Mouse (Mus musculus): ENCODE measurements around the gene D11Wsu47e. TPM values are rescaled to one million over a fixed set of nuclear protein-coding genes. Genes with fewer than 3 reads are reported as not detected.
"Not testable (repeated sequence)": the region's sequence is repeated elsewhere in the genome, so short reads cannot be mapped to it uniquely, and the experiment has no call there.

The D11Wsu47e gene
- polyA plus RNA-seq, 1 experiment from 2014 or later: 18.3 TPM

DNA sequence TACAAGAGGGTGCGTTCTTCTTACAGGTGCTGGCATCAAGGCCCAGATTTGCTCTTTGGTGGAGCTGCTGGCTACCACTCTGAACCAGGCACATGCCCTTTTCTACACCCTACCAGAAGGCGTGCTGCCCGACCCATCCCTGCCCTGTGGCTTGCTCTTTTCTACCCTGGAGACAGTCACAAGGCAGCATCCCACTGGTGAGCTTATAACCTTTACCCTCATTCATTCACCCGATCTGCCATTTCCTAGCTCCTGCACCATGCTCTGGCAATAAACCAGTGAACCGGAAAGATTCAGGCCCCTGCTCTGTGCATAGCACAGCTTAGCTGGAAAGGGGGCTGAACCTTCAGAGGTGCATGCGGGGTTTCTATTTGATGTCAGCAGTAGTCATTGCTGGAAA is 31.7 kb upstream of the D11Wsu47e start:
- ATAC-seq: no peak
- TF ChIP-seq CTCF (IDR thresholded peaks at IDR 0.05): no peak
- POLR2A ChIA-PET: interaction anchor here (1.5 kb wide), 1 partner anchor 26 kb away, joined by 3 read pairs; no protein-coding TSS in a partner anchor
- in situ Hi-C loops (cut with MboI; ENCODE audit: low pct_unique_long_range_greater_than_20kb): loop anchor here (5.0 kb wide), 1 partner anchor 160 kb away; no protein-coding TSS in a partner anchor
- H3K27me3 ChIP-seq: no peaks in the 10 kb centered on the region
- CTCF ChIA-PET: interaction anchor here (1.3 to 3.1 kb wide), 5 partner anchors 12 to 164 kb away, joined by 3 to 10 read pairs (median 4); no protein-coding TSS in a partner anchor
- no peak for DNase-seq (ENCODE audit: low read depth, low spot score)

DNA sequence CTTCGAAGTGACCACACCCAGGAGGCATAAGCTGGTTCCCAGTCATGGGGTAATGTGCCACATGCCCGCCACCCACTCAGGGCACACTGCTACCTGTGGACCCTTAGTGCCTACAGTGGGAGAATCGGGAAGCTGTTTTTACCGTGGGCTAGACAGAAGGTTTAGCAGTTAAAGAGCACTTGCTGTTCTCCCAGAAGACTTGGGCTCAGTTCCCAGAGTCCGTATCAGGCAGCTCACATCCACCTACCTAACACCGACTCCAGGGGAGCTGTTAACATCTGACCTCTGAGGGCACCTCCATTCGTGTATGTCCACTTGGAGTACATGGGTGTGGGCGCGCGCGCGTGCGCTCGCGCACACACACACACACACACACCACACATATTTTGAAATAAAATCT is 30.1 kb upstream of the D11Wsu47e start:
- no peak for ATAC-seq
- TF ChIP-seq CTCF (IDR thresholded peaks at IDR 0.05): no peak
- no peak for DNase-seq (ENCODE audit: low read depth, low spot score)
- in situ Hi-C loops (cut with MboI; ENCODE audit: low pct_unique_long_range_greater_than_20kb): loop anchor here (5.0 kb wide), 1 partner anchor 158 kb away; no protein-coding TSS in a partner anchor
- no peaks in the 10 kb centered on the region for H3K27me3 ChIP-seq
- ChIA-PET POLR2A (interaction anchor here (0.9 kb wide), 1 partner anchor 30 kb away, joined by 3 read pairs; the partner anchor contains the start of genes D11Wsu47e and Fam104a), CTCF (interaction anchor here (0.9 to 3.1 kb wide), 4 partner anchors 10 to 358 kb away, joined by 3 to 10 read pairs (median 4); no protein-coding TSS in a partner anchor)

DNA sequence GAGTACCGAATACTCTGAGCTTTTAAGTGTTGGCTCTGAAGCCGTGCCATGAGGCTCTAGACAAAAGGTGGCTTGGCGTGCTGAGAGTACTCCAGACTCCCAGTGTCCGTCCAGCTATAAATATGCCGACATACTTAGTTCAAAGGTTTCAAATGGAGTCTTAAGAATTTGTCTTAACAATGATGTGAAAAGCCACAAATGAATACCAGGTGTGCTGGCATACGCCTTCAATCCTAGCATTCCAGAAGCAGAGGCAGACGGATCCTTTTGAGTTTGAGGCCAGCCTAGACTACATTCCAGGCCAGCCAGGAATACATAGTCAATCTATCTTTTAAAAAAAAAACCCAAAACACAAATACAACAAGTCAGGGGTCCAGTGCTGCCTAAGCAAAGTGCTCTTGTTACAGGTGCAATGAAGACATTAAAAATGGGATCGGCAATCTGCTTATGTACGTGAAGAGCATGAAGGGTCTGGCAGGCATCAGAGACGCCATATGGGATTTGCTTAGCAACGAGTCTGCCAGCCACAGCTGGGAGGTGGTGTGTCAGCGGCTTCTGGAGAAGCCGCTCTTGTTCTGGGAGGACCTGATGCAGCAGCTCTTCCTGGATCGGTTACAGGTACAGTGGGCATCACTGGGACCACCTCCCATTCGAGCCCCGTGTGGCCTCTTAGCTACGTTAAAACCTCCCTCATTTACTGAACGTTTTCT is 29.5 kb upstream of the D11Wsu47e start:
- no peak for ATAC-seq
- CTCF ChIA-PET: interaction anchor here (0.9 to 3.1 kb wide), 4 partner anchors 10 to 358 kb away, joined by 3 to 10 read pairs (median 4); no protein-coding TSS in a partner anchor
- in situ Hi-C loops (cut with MboI; ENCODE audit: low pct_unique_long_range_greater_than_20kb): loop anchor here (5.0 kb wide), 1 partner anchor 158 kb away; no protein-coding TSS in a partner anchor

GRCm38 (mm10) chr11:113656511-113656932 is 27.7 kb upstream of the D11Wsu47e start:
- H3K27me3 ChIP-seq: no peaks in the 10 kb centered on the region
- ChIA-PET POLR2A (no interaction called here), CTCF (interaction anchor here (1.0 to 1.3 kb wide), 4 partner anchors 11 to 47 kb away, joined by 3 read pairs; no protein-coding TSS in a partner anchor)
- in situ Hi-C loops (cut with MboI; ENCODE audit: low pct_unique_long_range_greater_than_20kb): no loop called here
- no peak for TF ChIP-seq CTCF (IDR thresholded peaks at IDR 0.05)
- ATAC-seq (peak; percentile 24), DNase-seq (ENCODE audit: low read depth, low spot score) (no peak)

More for the DNA sequence above, 29.5 kb upstream of the D11Wsu47e start:
- POLR2A ChIA-PET: interaction anchor here (0.9 kb wide), 1 partner anchor 30 kb away, joined by 3 read pairs; the partner anchor contains the start of genes D11Wsu47e and Fam104a
- DNase-seq (ENCODE audit: low read depth, low spot score): no peak
- H3K27me3 ChIP-seq: no peaks in the 10 kb centered on the region
- TF ChIP-seq CTCF (IDR thresholded peaks at IDR 0.05): no peak

DNA sequence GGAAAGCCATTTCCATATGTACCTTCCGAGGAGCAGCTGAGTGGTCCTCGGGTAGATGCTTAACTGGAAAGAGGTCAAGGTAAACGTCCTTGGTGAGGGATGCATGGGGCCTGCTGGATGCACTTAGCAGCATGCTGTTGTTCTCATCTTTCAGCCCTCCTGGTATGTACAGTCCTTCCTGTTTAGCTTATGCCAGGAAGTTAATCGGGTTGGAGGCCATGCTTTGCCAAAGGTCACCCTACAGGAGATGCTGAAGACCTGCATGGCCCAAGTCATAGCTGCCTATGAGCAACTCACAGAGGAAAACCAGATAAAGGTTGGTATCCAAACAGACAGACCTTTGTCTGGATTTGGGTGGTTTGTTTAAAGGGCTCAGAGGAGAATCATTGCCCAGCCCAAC is 27.0 kb upstream of the D11Wsu47e start:
- no peak for ATAC-seq
- CTCF ChIA-PET: interaction anchor here (1.0 to 1.2 kb wide), 3 partner anchors 22 to 46 kb away, joined by 3 read pairs; no protein-coding TSS in a partner anchor
- no peaks in the 10 kb centered on the region for H3K27me3 ChIP-seq
- in situ Hi-C loops (cut with MboI; ENCODE audit: low pct_unique_long_range_greater_than_20kb): no loop called here
- TF ChIP-seq CTCF (IDR thresholded peaks at IDR 0.05): no peak
- POLR2A ChIA-PET: no interaction called here
- no peak for DNase-seq (ENCODE audit: low read depth, low spot score)

DNA sequence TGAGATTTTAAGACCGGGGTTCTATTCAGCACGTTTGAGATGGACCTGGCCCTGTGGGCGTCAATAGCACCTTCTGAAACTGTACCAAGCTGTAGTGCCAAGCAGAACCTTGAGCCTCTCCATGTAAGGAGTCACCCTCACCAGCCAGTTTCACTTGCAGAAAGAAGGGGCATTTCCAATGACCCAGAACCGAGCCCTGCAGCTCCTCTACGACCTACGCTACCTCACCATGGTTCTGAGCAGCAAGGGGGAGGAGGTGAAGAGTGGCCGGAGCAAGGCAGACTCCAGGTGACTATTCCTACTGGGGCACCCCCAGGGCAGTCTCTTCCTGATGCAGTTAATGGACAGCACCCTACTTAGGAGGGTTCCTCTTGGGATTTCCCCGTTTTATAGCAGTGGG is 25.9 kb upstream of the D11Wsu47e start:
- H3K27me3 ChIP-seq: no peaks in the 10 kb centered on the region
- POLR2A ChIA-PET: no interaction called here
- TF ChIP-seq CTCF (IDR thresholded peaks at IDR 0.05): no peak
- CTCF ChIA-PET: no interaction called here
- DNase-seq (ENCODE audit: low read depth, low spot score) (no peak), ATAC-seq (no peak)
- in situ Hi-C loops (cut with MboI; ENCODE audit: low pct_unique_long_range_greater_than_20kb): no loop called here

- ATAC-seq (no peak), DNase-seq (ENCODE audit: low read depth, low spot score) (no peak)
- POLR2A ChIA-PET: no interaction called here
- TF ChIP-seq CTCF (IDR thresholded peaks at IDR 0.05): no peak
- H3K27me3 ChIP-seq: no peaks in the 10 kb centered on the region
- in situ Hi-C loops (cut with MboI; ENCODE audit: low pct_unique_long_range_greater_than_20kb): no loop called here
- CTCF ChIA-PET: no interaction called here
Observed at GRCm38 (mm10) chr11:113658763-113659162, 25.4 kb upstream of the D11Wsu47e start.

- DNase-seq (ENCODE audit: low read depth, low spot score); ATAC-seq; in situ Hi-C loops (cut with MboI; ENCODE audit: low pct_unique_long_range_greater_than_20kb); H3K27me3 ChIP-seq: not testable (repeated sequence)
- ChIA-PET POLR2A (interaction anchor here (0.6 to 1.4 kb wide), 2 partner anchors 9 to 14 kb away, joined by 3 read pairs; no protein-coding TSS in a partner anchor), CTCF (interaction anchor here (1.1 kb wide), 1 partner anchor 9 kb away, joined by 4 read pairs; no protein-coding TSS in a partner anchor)
Observed at GRCm38 (mm10) chr11:113660213-113660612, 24.0 kb upstream of the D11Wsu47e start.

DNA sequence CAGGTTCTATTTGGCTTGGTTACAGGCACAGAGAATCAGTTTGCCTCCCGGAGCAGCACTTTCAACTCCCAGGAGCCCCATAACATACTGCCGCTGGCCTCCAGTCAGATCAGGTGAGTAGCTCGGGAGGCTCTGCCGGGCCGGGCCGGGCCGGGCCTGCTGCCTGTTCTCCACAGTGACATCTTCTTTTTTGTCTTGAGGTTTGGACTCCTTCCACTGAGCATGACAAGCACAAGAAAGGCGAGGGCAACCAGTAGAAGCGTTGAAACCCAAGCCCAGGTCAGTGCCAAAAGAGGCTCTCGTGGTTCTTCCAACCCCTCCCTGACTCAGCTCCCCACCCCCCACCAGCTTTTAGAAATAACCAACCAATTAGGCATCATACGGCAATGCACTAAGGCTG is 23.3 kb upstream of the D11Wsu47e start:
- ChIA-PET POLR2A (no interaction called here), CTCF (no interaction called here)
- no peak for DNase-seq (ENCODE audit: low read depth, low spot score)
- in situ Hi-C loops (cut with MboI; ENCODE audit: low pct_unique_long_range_greater_than_20kb): no loop called here
- no peak for TF ChIP-seq CTCF (IDR thresholded peaks at IDR 0.05)
- no peaks in the 10 kb centered on the region for H3K27me3 ChIP-seq
- no peak for ATAC-seq

- ChIA-PET POLR2A (no interaction called here), CTCF (no interaction called here)
- no peak for DNase-seq (ENCODE audit: low read depth, low spot score)
- no peaks in the 10 kb centered on the region for H3K27me3 ChIP-seq
- ATAC-seq: no peak
- in situ Hi-C loops (cut with MboI; ENCODE audit: low pct_unique_long_range_greater_than_20kb): no loop called here
- no peak for TF ChIP-seq CTCF (IDR thresholded peaks at IDR 0.05)
Observed at GRCm38 (mm10) chr11:113661835-113662351, 22.3 kb upstream of the D11Wsu47e start.

DNA sequence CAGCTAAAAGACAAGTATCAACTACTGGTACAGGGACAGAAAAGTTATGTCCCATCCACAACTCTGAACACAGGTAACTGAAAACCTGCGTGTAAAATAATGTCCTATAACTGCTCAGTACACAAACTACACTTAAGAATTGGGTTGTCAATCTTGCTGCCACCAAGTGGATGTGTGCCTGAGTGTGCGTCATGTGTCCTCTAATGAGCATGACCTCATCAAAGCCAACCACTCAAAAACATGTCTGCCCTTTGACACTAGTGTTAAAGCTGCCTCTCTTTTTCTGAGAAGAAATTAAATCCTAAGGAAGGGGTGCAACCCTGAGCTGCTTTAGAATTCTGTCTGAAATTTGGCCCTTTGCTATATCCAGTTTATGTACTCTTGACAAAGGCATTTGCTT is 19.9 kb upstream of the D11Wsu47e start:
- in situ Hi-C loops (cut with MboI; ENCODE audit: low pct_unique_long_range_greater_than_20kb): no loop called here
- CTCF ChIA-PET: interaction anchor here (2.2 kb wide), 1 partner anchor 11 kb away, joined by 10 read pairs; no protein-coding TSS in a partner anchor
- POLR2A ChIA-PET: no interaction called here

More for the DNA sequence above, 19.9 kb upstream of the D11Wsu47e start:
- no peak for ATAC-seq
- TF ChIP-seq CTCF (IDR thresholded peaks at IDR 0.05): no peak
- DNase-seq (ENCODE audit: low read depth, low spot score): no peak
- H3K27me3 ChIP-seq: no peaks in the 10 kb centered on the region

Data from Patski (cell line).